Mouse (Mus musculus) left cerebral cortex, adult 9 months (tissue): ENCODE results near the gene Abracl.

Experiments used
- DNase-seq, 2 experiments: peaks; one replicate each; pipeline ENCODE4 v3.0.0; 2022; ENCODE audit warnings: low spot score in 2 of 2

Abracl gene

GRCm38 (mm10) chr10:18022741-18023347 lies at the start of gene Abracl:
Abracl (minus strand) TSS chr10:18023288.
- peak in 1 of 2 experiments; percentile 59 for DNase-seq

DNA sequence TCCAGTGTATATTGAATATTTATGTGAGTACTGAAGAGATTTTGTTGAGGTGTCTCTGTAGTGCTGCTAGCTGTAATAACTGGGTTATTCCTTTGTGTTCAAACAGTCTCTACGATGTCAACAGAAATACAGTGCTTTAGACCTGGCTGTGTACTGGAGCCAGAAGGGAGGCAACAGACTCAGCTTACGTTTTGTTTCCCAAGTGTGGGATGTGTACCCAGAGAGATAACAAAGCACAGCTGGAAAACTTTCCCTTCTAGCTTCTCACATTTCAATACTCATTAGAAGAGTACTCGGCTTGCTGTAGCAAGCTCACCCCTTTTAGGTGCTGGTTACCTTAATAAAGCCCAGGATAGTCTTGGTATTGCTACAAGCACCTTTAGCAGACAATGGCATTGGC lies 49.8 kb upstream of the Abracl start:
- no peak for DNase-seq

- DNase-seq, result no peak
Measured at GRCm38 (mm10) chr10:18070616-18071015, 47.5 kb upstream of the Abracl start.

GRCm38 (mm10) chr10:18070144-18070543 lies 47.1 kb upstream of the Abracl start:
- DNase-seq, result peak; percentile 35 to 69

DNA sequence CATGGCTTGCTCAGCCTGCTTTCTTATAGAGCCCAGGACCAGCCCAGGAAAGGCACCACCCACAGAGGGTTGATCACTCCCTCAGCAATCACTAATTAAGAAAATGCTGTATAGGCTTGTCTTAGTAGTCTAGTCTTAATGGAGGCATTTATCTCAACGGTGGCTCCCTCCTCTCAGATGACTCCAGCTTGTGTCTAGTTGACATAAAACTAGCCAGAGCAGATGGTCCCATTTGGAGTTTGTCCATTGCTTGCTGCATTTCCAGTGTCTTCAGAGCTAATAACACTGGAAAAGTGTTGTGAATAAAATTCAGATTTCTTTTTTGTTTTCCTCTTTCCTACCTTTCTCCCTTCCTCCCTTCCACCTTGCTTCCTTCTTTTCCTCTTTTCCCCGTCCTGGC lies 46.5 kb upstream of the Abracl start:
- no peak for DNase-seq

- no peak for DNase-seq
Measured at GRCm38 (mm10) chr10:18068880-18069279, 45.8 kb upstream of the Abracl start.

DNA sequence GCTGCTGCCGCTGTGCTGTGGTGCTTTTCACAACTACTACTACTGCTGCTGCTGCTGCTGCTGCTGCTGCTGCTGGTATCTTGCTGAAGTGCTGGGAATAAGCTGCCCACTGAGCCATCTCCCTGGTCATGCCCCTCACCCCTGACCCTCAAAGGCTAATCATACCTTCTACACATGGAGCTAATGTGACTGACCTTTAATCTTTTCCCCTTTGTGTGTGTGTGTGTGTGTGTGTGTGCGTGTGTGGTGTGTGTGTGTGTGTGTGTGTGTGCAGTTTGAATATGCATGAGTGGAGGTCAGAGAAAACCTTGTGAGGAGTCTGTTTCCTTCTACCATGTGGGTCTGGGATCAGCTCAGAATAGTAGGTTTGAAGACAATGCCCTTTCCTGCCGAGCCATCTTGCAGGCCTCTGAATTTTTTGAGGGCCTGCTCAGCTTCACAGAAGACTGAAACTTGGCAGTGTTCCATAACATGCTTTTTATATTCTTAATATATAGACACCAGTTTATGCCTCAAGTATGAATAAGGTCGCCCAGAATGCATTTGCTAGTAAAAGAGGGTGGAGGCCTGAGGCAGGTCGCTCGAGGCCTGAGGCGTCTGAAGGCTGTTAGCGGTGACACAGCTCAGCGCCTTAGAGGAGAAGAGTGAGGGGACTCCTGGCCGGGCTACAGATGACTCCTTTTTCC lies 44.8 kb upstream of the Abracl start:
- no peak for DNase-seq

GRCm38 (mm10) chr10:18066031-18066439 lies 42.9 kb upstream of the Abracl start:
- no peak for DNase-seq

DNA sequence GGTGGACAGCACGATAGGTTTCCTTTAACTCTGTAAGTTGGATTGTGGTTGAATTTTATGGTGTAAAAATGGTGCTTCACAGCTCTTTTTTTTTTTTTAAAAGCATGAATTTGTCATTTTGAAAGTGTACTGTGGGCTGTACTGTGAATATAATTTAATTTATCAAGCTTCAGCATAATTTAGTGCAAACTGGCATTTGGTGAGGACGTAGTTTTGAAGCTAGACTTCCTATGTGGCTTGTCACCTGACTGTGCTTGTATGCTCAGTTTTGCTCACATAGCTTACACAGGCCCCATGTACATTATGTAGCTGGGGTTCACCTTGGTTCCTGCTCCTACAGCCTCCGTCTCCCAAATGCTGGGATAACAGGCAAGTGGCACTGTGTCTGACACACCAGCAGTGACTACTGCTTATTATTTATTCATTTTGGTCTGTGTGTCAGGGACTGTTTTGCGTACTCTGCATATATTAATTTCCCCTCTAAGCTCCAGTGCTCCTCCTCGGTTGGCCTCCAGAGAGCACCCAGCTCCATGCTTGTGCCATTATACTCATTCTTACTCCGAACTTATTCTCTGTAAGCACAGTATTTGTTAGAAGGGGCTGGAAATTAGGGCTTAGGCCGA lies 41.6 kb upstream of the Abracl start:
- no peak for DNase-seq

DNA sequence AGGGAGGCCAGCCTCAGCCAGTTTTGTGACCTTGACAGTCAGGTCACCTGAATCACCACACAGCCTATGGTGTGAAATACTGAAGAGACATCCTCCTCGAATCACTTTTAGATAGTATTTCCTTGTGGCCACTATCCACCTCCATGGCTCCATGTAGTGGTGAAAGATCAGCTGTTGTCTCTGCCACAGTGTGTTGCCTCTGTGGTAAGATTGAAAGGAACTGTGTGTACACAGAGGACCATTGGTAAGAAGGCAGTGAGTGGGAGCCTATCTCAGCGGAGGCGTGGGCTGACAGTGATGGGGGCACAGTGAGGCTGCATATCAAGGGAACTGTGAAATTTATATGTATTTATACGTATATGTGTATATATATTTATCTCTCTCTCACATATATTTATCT lies 38.4 kb upstream of the Abracl start:
- no peak for DNase-seq

- no peak for DNase-seq
Measured at GRCm38 (mm10) chr10:18060778-18061177, 37.7 kb upstream of the Abracl start.

DNA sequence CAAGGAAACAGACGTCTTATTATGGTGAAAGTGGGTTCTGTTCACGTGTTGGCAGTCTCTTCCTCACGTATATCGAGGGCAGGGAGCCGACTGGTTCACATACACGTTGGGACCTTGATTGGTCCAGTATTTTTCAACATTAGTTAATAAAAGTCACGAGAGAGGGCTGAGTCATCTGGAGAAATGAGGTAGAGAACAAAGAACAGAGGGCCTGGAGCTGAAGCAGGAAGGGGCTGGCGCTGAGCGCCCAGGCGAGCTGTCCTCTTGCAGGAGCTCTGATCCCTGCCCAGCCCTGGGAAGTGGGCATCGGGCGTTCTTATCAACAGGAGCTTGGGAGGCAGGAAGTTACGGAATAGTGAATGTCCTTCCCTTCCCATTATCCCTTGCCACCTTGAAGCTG lies 36.7 kb upstream of the Abracl start:
- no peak for DNase-seq

DNA sequence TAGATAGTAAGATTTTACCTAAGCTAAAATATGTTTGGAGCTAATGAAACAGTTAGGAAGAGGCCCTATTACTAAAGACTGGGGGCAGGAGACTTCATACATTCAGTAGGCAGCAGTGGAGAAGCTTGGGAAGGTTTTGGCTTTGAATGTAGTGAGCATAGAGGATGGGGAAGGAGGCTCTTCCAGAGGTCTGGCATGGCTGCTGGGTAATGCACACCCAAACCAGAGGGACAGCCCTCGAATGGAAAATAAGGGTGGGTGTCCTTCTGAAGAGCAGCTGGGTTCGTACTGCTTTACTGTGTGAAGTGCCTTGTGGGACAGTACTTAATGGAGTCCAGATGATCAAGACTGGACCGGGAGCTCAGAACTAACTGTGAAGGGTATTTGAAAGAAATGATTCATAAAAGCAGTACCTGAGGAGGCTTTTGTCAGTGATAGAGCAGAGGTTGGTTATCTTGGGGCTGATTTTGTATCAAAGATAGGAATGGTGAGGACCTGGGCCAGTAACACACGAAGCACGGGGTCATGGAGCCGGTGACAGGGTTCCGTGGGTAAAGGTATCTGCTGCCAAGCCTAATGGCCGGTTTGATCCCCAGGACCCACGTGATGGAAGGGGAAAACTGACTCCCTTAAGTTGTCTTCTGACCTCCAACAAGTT lies 35.7 kb upstream of the Abracl start:
- DNase-seq, result no peak

DNA sequence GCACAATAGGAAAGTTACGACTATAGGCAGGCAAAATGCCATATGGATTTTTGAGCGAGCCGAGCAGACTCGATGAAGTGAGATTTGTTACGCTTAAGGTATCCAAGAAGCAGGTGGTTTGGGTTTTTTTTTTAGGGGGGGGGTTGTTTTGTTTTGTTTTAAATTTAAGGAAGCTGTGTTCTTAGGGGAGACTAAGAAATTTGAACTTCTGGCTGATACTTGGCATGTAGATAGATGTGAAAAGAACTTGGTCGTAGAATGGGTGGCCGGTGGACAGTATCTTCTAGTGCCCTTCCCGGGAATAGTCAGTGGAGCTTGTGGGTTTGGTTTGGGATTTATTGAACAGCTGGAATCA lies 33.3 kb upstream of the Abracl start:
- no peak for DNase-seq

DNA sequence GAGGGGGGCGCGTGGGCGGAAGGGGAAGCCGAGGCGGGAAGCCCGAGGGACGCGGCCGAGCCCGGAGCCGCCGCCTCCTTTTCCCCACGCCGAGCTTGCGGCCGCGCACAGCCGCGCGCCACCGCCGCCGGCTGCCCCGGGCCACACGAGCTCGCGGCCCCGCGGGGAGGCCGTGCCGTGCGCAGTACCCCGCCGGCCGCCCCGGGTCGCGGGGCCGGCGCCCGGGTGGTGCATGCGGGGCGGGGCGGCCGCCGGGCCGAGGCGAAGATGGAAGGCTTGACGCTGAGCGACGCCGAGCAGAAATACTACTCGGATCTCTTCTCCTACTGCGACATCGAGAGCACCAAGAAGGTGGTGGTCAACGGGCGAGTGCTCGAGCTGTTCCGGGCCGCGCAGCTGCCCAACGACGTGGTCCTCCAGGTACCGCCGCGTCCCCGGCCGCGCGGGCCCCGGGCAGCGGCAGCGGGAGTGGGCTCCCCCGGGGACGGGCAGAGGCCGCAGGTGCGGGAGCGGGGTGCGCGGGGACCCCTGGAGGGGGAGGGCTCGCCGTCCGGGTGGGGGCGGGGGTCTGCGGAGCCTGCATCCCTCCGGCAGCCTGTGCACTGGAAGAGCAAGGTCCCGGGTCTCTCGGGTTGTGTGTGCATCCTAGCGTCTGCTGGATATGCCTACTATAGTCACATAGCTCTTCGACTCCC lies 32.8 kb upstream of the Abracl start, which contains the start of gene Reps1:
Gene Reps1, plus strand, starts transcription at position 166 of the 695 bp plus-strand sequence.
- peak in 1 of 2 experiments; percentile 14 for DNase-seq

DNA sequence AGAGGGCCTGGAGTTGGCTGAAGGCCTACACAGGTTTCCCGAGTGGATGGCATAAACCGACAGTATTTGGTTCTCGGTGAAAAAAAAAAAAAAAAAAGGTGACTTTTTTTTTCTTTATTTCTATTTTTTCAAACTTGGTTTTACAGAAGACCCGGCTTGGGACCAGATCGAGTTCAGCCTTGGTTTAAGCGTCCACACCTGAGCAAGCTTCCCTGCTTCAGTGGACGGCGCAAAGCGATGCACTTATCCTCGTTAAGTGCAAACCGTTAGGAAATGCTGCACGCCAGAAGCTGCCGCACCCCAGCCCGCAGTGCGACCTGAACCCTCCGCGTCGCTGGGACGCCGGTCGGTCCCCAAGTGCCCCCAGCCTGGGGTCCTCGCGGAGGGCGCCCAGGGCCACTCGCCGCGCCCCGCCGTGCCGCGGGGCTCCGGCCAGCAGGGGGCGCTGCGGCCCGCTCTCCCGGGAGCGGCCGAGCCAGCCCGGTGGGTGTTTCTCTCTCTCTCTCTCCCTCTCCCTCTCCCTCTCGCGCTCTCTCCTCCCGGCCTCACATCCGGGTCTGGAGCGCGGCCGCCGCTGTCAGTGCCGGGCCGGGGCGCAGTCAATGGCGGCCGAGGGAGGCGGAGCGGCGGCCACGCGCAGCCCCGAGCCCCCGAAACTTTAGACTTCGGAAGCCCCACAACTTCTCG lies 32.1 kb upstream of the Abracl start:
- DNase-seq, result peak; percentile 55 to 77

DNA sequence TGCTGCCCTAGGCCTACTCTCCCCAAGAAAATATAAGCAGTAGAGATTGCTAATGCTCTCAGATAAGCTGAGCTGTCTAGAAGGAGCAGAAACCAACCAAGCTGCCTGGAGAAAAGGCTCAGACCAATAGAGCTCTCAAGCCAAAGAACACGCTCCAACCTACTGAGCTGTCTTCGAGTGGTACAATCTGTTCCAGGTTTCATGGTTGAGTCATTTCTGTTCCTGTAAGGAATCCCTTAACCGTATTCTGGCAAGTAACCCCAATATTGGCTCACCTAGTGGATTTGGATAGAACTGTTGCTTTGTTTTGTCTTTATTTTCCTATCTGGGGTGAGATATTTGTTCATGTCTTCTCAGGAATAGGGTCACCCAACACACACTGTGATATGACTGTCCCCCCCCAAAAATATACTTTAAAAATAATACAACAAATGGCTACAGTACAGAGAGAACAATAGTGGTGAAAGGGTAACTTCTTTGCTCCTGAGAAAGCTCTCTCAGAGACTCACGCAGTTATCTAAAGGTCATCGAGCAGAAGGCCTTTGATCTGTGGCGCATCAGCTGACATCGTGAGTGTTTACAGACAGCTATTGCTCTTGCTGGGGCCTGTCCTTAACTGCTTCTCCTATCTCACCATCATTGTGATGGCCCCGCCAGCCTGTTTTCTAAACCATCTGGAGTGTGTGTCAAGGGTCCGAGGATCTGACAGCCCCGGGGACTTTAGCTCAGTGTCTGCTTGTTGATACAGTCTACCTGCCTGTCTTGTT lies 24.5 kb upstream of the Abracl start:
- DNase-seq, result no peak

DNA sequence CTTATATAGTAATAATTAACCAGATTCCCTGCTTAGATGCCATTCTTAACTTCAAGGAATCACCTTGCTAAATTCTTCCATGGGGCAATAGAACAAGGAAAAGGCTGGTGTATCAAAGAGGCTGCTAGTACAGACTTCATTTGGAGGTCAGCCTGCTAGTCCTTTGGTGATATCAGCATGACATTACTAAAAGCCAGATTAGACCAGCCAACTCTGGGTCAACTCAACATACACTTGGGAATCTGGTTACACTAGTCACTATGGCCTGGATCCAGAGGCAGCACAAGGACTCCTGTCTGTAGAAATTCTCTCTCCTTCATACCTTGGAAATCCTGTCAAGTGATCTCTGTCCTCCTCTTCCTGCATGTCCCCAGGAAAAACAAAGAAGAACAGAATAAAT lies 23.3 kb upstream of the Abracl start:
- DNase-seq, result no peak

- DNase-seq, result no peak
Measured at GRCm38 (mm10) chr10:18036849-18037248, 13.8 kb upstream of the Abracl start.

DNA sequence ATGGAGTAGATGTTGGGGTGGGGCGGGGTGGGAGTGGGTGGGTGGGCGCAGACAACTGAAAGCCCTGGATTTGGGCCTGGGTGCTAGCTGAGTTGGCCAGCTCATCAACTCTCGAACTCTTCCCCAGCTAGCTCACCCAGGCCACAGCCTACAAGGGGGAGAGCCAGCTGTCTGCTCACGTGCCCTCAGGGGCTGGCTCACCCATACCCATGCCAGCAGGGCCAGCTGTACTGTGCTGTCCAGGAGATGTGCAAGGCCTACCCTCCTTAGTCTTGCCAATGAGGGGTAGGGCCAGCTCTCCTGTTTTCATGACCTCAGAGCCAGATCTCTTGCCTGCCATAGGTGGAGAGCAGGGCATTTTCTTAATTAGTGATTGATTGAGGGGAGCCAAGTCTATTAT lies 11.3 kb upstream of the Abracl start:
- no peak for DNase-seq

DNA sequence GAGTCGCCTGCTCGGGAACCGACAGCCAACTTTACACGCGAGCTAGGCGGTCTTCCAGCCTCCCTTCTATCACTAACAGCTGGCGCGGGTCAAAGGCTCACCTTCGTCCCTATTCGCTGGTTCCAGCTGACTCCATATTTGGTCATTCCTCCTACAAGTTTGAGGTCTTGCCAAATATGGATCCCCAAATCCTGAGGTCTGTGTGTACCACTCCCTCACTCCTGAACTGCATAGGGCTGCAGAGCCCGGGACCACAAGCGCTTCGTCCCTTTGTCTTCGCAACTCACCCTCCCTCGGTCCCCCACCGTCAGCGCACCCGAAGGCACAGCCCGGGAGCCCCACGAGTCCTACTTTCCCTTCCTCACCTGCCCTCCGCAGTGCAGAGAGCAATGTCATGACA lies 776 bp downstream of the Abracl start:
- peak in 1 of 2 experiments; percentile 56 for DNase-seq
